Mouse (Mus musculus): ENCODE results near the gene Fam110c. TPM values are rescaled to one million over a fixed set of nuclear protein-coding genes. Genes with fewer than 3 reads are reported as not detected.

Fam110c gene
- total RNA-seq, 4 experiments from 2014 or later = 0.56 to 1.2 (median 0.86) TPM

DNA sequence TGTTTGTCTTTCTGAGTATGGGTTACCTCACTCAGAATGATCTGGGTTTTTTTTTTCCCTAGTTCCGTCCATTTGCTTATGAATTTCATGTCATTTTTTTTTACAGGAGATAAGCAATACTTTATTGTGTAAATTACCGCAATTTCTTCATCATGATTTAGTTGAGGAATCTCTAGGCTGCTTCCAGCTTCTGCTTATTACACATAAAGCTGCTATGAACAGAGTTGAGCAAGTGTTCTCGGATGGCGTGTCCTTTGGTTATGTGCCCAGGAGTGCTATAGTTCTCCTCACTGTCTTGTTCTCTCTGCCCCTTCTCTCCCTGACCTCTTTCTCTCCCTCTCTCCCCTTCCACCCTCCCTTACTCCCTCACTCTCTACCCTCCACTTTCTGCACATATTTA, 28.2 kb downstream of the Fam110c start:
- DNase-seq = no peak

DNA sequence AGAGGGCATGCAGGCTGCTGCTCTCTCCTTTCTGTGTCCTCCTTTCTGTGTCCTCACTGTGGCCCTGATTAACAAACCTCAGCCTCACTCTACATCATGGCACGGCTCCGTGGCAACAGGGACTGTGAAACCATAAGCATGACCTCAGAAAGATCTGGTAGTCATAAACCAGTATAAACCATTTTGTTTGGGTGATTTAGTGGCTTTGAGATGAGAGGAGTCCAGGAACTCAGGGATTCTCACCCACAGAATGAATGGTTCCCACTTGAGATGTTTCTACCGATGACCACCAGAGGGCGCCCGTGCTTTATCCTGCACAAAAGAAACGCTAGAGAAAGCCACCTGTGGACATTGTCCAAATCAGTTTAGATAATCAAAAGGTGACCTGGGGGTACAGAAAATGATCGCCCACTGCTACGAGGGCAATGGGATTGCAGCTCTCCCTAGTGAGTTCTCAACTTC, 42.4 kb downstream of the Fam110c start:
- no peak for DNase-seq

DNA sequence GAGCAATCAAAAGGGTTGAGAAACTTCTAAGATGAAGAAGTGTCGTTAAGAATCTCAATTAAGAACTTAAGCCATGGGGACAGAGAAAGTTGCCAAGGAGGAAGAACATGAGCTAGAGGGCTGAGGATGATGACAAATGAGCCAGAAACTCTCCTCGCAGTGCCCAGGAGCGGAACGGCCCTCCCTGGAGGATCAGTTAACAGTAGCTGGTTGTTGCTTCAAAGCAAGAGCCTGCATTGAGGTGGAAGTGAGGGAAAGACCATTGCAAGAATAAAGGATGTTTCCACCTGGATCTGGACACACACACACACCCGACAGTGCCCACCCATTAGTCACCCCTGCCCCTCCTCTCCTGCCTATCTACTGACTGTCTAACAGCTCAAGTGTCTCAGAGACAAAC, 46.9 kb downstream of the Fam110c start:
- no peak for DNase-seq

DNA sequence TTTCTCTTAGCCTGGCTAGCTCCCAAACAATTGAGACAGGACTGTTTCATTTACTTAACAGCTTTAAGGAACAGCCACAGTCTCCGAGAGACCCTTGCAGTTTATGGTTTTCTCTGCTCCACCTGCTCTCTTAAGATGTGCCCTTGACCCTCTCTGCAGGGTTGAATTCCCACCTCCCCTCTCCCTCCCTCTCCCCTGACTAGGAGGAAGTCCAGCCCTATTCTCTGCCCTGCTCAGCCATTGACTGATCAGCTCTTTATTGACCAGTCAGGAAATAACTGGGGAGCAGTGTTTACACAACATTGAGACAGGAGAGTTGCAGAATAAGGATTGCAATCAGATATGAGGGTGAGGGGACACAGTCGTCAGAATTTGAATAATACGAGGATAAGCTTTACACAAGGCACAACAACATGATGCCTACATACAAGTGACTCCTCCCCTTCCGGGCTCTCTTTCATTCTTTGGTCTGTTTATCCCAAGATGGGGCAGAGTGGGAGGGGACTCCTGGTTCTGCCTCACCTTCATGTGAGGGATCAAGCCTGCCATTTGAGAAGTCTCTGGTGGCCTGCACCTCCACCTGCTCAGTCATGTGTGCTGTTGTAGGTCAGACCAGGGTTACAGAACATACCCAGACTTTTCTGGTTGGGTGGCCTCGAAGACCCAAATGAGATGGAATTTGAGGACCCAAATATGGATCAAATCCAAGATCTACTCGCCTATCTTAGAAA, 49.4 kb downstream of the Fam110c start:
- no peak for DNase-seq

DNA sequence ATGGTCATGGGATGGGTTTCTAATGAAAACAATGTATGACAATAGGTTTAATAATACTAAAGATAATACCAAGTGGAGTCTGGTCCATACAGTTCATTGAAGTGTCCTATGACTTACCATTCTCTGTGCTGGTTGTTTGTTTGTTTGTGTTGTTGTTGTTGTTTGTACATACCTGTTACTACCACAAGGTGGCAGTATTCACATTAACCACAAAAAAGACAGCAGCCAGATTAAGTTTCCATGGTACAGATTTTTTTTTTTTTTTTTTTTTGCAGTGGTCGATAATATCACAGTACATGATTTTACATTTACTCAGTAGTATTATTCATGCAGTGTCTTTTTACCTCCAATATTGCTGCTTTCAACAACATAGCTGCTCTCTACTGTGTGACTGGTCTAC, 52.4 kb downstream of the Fam110c start:
- DNase-seq = no peak

DNA sequence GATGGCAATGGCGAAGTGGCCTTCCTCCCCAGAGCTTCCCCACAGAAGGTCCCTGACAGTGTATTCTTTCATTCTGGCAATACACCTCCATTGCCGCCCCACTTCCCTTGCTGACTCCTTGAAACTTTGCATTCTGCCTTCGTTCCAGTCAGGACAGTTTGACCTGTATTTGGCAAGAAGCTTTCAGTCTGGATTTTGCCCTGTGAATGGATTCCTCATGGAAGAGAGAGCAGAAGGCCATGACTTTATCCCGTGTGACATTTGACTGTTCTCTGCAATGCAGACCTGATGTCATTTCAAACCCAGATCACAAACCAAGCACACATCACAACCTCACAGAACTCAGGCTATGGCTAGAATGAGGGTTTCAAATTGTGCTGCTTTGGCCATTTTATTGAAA, 55.9 kb downstream of the Fam110c start:
- no peak for DNase-seq

Other genes starting within 250 kb of the Fam110c start
- under 1 TPM in 1 of 4 experiments, not detected in 3; 0.17 TPM for gene Alkal2, start 189.5 kb upstream of the Fam110c start, total RNA-seq (2022)
- gene Acp1, start 162.3 kb upstream of the Fam110c start, total RNA-seq (2022) = 10 to 100 TPM; 58.7 to 73.5 (median 59.3) TPM
- gene Sh3yl1, start 162.2 kb upstream of the Fam110c start, total RNA-seq (2022) = 1 to 10 TPM; 3.1 to 4.1 (median 3.8) TPM
- not detected for gene Gm6993, start 166.9 kb downstream of the Fam110c start, total RNA-seq (2022)
- 100 to 1,000 TPM; 109 to 247 (median 188) TPM for gene Lamb1, start 191.4 kb downstream of the Fam110c start, total RNA-seq (2022)